Mouse (Mus musculus) liver, embryonic 14.5 days (tissue): ENCODE data around the gene Rorc. TPM values are rescaled to one million over a fixed set of nuclear protein-coding genes. Genes with fewer than 3 reads are reported as not detected.

Experiments
- ATAC-seq: fragments of 200-750 bp; cut with Nextera tagmentation; 2 replicates; pipeline ENCODE4 v1.8.0; 2017; ENCODE audit warnings: moderate number of reproducible peaks, mild to moderate bottlenecking, moderate library complexity; ENCODE audit not compliant: insufficient read depth
- DNase-seq, 3 experiments: peaks; one replicate each; pipeline ENCODE4 v3.0.0-alpha.2; 2012 to 2013; ENCODE audit warnings: low read depth in 3 of 3, low spot score in 3 of 3
- H3K27ac ChIP-seq: fragments of 300-500 bp; sonication (generic); 2 replicates; pipeline ENCODE4 v1.5.1; 2014; ENCODE audit warnings: moderate library complexity, mild to moderate bottlenecking, control low read depth, inconsistent platforms
- H3K27me3 ChIP-seq: fragments of 300-500 bp; sonication (generic); 2 replicates; pipeline ENCODE4 v1.6.1; 2014; ENCODE audit warnings: mild to moderate bottlenecking, low read length, moderate library complexity; ENCODE audit not compliant: control insufficient read depth, insufficient read depth
- H3K36me3 ChIP-seq: fragments of 300-500 bp; sonication (generic); replicated peaks from 2 replicates; pipeline ENCODE4 v1.6.1; 2014; ENCODE audit warnings: low read depth; ENCODE audit not compliant: control insufficient read depth, insufficient read depth
- H3K4me1 ChIP-seq, 2 experiments: fragments of 200-500 bp in 1 of 2; fragments of 300-500 bp in 1 of 2; sonication (generic) in 1 of 2; replicated peaks; 2 replicates each; pipeline ENCODE4 v1.6.1; 2012 to 2014; ENCODE audit warnings: antibody characterized with exemption in 1 of 2, inconsistent platforms in 1 of 2, low read length in 1 of 2; ENCODE audit not compliant: control insufficient read depth in 2 of 2, insufficient read depth in 2 of 2
- H3K4me2 ChIP-seq: fragments of 300-500 bp; sonication (generic); 2 replicates; pipeline ENCODE4 v1.6.1; 2014; ENCODE audit warnings: low read depth, mild to moderate bottlenecking, control low read depth, moderate library complexity
- H3K4me3 ChIP-seq, 2 experiments: fragments of 200-500 bp in 1 of 2; fragments of 300-500 bp in 1 of 2; sonication (generic) in 1 of 2; 2 replicates each; pipeline ENCODE4 v1.5.1; 2012 to 2014; ENCODE audit warnings: low read depth in 2 of 2, low read length in 2 of 2, mild to moderate bottlenecking in 2 of 2, control low read depth in 1 of 2, inconsistent platforms in 1 of 2, moderate library complexity in 1 of 2; ENCODE audit not compliant: insufficient read depth in 1 of 2
- H3K9ac ChIP-seq: fragments of 300-500 bp; sonication (generic); replicated peaks from 2 replicates; pipeline ENCODE4 v1.6.1; 2014; ENCODE audit warnings: mild to moderate bottlenecking, control low read depth, moderate library complexity
- H3K9me3 ChIP-seq: fragments of 300-500 bp; sonication (generic); 2 replicates; pipeline ENCODE4 v1.6.1; 2016; ENCODE audit warnings: low read length, mixed read lengths; ENCODE audit not compliant: control insufficient read depth
- CTCF ChIP-seq: IDR thresholded peaks from 2 replicates; pipeline ENCODE4 v1.5.1; 2016; ENCODE audit warnings: antibody characterized with exemption, low read depth, control low read depth
- EP300 ChIP-seq: IDR thresholded peaks from 2 replicates; pipeline ENCODE4 v1.6.1; 2016; ENCODE audit warnings: antibody characterized with exemption, low read depth
- WGBS: fragments of 180-500 bp; shearing (Covaris S2); extraction: QIAGEN DNeasy Blood & Tissue Kit; methylation state at CpG from one replicate; pipeline ENCODE4 v1.1.7; 2014; ENCODE audit not compliant: insufficient replicate concordance; 5-methylcytosine and 5-hydroxymethylcytosine counted together
- polyA plus RNA-seq, 2 experiments: library from polyadenylated mRNA; depleted of rRNA in 1 of 2; stranded (reverse) in 1 of 2; unstranded in 1 of 2; fragments of >200 nt; fragmentation: Nextera tagmentation in 1 of 2; extraction: Ambion mirVana in 1 of 2; gene quantifications; 2 replicates each; pipeline versions ENCODE4 v1.2.1 to v1.2.3; 2012 to 2014

Rorc gene
- polyA plus RNA-seq, 2 experiments, result 0.77 to 0.78 TPM

GRCm38 (mm10) chr3:94373597-94374011 is 1.0 kb downstream of the Rorc start:
- H3K36me3 ChIP-seq, result no peaks in the 10 kb centered on the region
- no peaks in the 10 kb centered on the region for H3K9me3 ChIP-seq
- TF ChIP-seq CTCF (no peak), EP300 (no peak)
- H3K4me2 ChIP-seq, result 0 out of 2 replicates have a peak overlapping the region, but pooled peaks have one; percentile 8
- H3K27me3 ChIP-seq, result no peaks in the 10 kb centered on the region
- H3K4me1 ChIP-seq, result no peaks in the 10 kb centered on the region
- DNase-seq, result no peak
- ATAC-seq, result no peak
- H3K4me3 ChIP-seq, result no peak overlapping the region
- 1% methylated on average over 5 of the region's 5 CpGs for WGBS
- no peak overlapping the region for H3K27ac ChIP-seq
- no peak overlapping the region for H3K9ac ChIP-seq

- no peak for ATAC-seq
- Histone ChIP-seq H3K27ac (no peak overlapping the region), H3K4me2 (no peak overlapping the region), H3K36me3 (no peaks in the 10 kb centered on the region), H3K9me3 (no peaks in the 10 kb centered on the region), H3K4me3 (no peak overlapping the region), H3K9ac (no peak overlapping the region), H3K27me3 (no peaks in the 10 kb centered on the region), H3K4me1 (no peaks in the 10 kb centered on the region)
- no peak for DNase-seq
- no peak for TF ChIP-seq CTCF
- TF ChIP-seq EP300, result no peak
These were observed 2.0 kb downstream of the Rorc start for GRCm38 (mm10) chr3:94374636-94375035.

- Histone ChIP-seq H3K36me3 (no peaks in the 10 kb centered on the region), H3K27ac (no peak overlapping the region), H3K4me2 (no peak overlapping the region), H3K9me3 (no peaks in the 10 kb centered on the region), H3K9ac (no peak overlapping the region), H3K27me3 (no peaks in the 10 kb centered on the region), H3K4me3 (no peak overlapping the region), H3K4me1 (no peaks in the 10 kb centered on the region)
- no peak for TF ChIP-seq EP300
- TF ChIP-seq CTCF, result no peak
- DNase-seq (no peak), ATAC-seq (no peak)
- 36% methylated on average over 2 of the region's 2 CpGs for WGBS
These were observed 2.6 kb downstream of the Rorc start for GRCm38 (mm10) chr3:94375146-94375545.

- TF ChIP-seq EP300 (no peak), CTCF (no peak)
- Histone ChIP-seq H3K4me3 (no peak overlapping the region), H3K27me3 (no peaks in the 10 kb centered on the region), H3K4me1 (no peaks in the 10 kb centered on the region), H3K27ac (no peak overlapping the region), H3K9ac (no peak overlapping the region), H3K9me3 (no peaks in the 10 kb centered on the region), H3K36me3 (no peaks in the 10 kb centered on the region), H3K4me2 (no peak overlapping the region)
- DNase-seq, result no peak
- WGBS, result 36% methylated on average over 5 of the region's 5 CpGs
- no peak for ATAC-seq
These were observed 3.3 kb downstream of the Rorc start for GRCm38 (mm10) chr3:94375861-94376260.

- Histone ChIP-seq H3K27me3 (no peaks in the 10 kb centered on the region), H3K4me3 (no peak overlapping the region), H3K4me2 (no peak overlapping the region), H3K27ac (no peak overlapping the region), H3K4me1 (no peaks in the 10 kb centered on the region), H3K9ac (no peak overlapping the region), H3K36me3 (no peaks in the 10 kb centered on the region), H3K9me3 (no peaks in the 10 kb centered on the region)
- WGBS, result 9% methylated on average over 13 of the region's 13 CpGs
- no peak for DNase-seq
- ATAC-seq, result no peak
- no peak for TF ChIP-seq CTCF
- no peak for TF ChIP-seq EP300
These were observed 4.7 kb downstream of the Rorc start for GRCm38 (mm10) chr3:94377028-94377923.
